Mouse (Mus musculus) liver, embryonic 14.5 days (tissue): ENCODE measurements around the gene Gm572. TPM values are rescaled to one million over a fixed set of nuclear protein-coding genes. Genes with fewer than 3 reads are reported as not detected.

ENCODE experiments used
- ATAC-seq: fragments of 200-750 bp; cut with Nextera tagmentation; 2 replicates; pipeline ENCODE4 v1.8.0; 2017; ENCODE audit warnings: moderate number of reproducible peaks, mild to moderate bottlenecking, moderate library complexity; ENCODE audit not compliant: insufficient read depth
- DNase-seq, 3 experiments: peaks; one replicate each; pipeline ENCODE4 v3.0.0-alpha.2; 2012 to 2013; ENCODE audit warnings: low read depth in 3 of 3, low spot score in 3 of 3
- H3K27ac ChIP-seq: fragments of 300-500 bp; sonication (generic); 2 replicates; pipeline ENCODE4 v1.5.1; 2014; ENCODE audit warnings: moderate library complexity, mild to moderate bottlenecking, control low read depth, inconsistent platforms
- H3K27me3 ChIP-seq: fragments of 300-500 bp; sonication (generic); 2 replicates; pipeline ENCODE4 v1.6.1; 2014; ENCODE audit warnings: mild to moderate bottlenecking, low read length, moderate library complexity; ENCODE audit not compliant: control insufficient read depth, insufficient read depth
- H3K36me3 ChIP-seq: fragments of 300-500 bp; sonication (generic); replicated peaks from 2 replicates; pipeline ENCODE4 v1.6.1; 2014; ENCODE audit warnings: low read depth; ENCODE audit not compliant: control insufficient read depth, insufficient read depth
- H3K4me1 ChIP-seq, 2 experiments: fragments of 200-500 bp in 1 of 2; fragments of 300-500 bp in 1 of 2; sonication (generic) in 1 of 2; replicated peaks; 2 replicates each; pipeline ENCODE4 v1.6.1; 2012 to 2014; ENCODE audit warnings: antibody characterized with exemption in 1 of 2, inconsistent platforms in 1 of 2, low read length in 1 of 2; ENCODE audit not compliant: control insufficient read depth in 2 of 2, insufficient read depth in 2 of 2
- H3K4me2 ChIP-seq: fragments of 300-500 bp; sonication (generic); 2 replicates; pipeline ENCODE4 v1.6.1; 2014; ENCODE audit warnings: low read depth, mild to moderate bottlenecking, control low read depth, moderate library complexity
- H3K4me3 ChIP-seq, 2 experiments: fragments of 200-500 bp in 1 of 2; fragments of 300-500 bp in 1 of 2; sonication (generic) in 1 of 2; 2 replicates each; pipeline ENCODE4 v1.5.1; 2012 to 2014; ENCODE audit warnings: low read depth in 2 of 2, low read length in 2 of 2, mild to moderate bottlenecking in 2 of 2, control low read depth in 1 of 2, inconsistent platforms in 1 of 2, moderate library complexity in 1 of 2; ENCODE audit not compliant: insufficient read depth in 1 of 2
- H3K9ac ChIP-seq: fragments of 300-500 bp; sonication (generic); replicated peaks from 2 replicates; pipeline ENCODE4 v1.6.1; 2014; ENCODE audit warnings: mild to moderate bottlenecking, control low read depth, moderate library complexity
- H3K9me3 ChIP-seq: fragments of 300-500 bp; sonication (generic); 2 replicates; pipeline ENCODE4 v1.6.1; 2016; ENCODE audit warnings: low read length, mixed read lengths; ENCODE audit not compliant: control insufficient read depth
- CTCF ChIP-seq: IDR thresholded peaks from 2 replicates; pipeline ENCODE4 v1.5.1; 2016; ENCODE audit warnings: antibody characterized with exemption, low read depth, control low read depth
- EP300 ChIP-seq: IDR thresholded peaks from 2 replicates; pipeline ENCODE4 v1.6.1; 2016; ENCODE audit warnings: antibody characterized with exemption, low read depth
- WGBS: fragments of 180-500 bp; shearing (Covaris S2); extraction: QIAGEN DNeasy Blood & Tissue Kit; methylation state at CpG from one replicate; pipeline ENCODE4 v1.1.7; 2014; ENCODE audit not compliant: insufficient replicate concordance; 5-methylcytosine and 5-hydroxymethylcytosine counted together
- polyA plus RNA-seq, 2 experiments: library from polyadenylated mRNA; depleted of rRNA in 1 of 2; stranded (reverse) in 1 of 2; unstranded in 1 of 2; fragments of >200 nt; fragmentation: Nextera tagmentation in 1 of 2; extraction: Ambion mirVana in 1 of 2; gene quantifications; 2 replicates each; pipeline versions ENCODE4 v1.2.1 to v1.2.3; 2012 to 2014

Gm572 gene
- polyA plus RNA-seq, 2 experiments: not detected

GRCm38 (mm10) chr4:148708836-148709235 is 65.7 kb downstream of the Gm572 start:
- H3K27ac ChIP-seq: no peak overlapping the region
- H3K27me3 ChIP-seq: no peaks in the 10 kb centered on the region
- TF ChIP-seq CTCF (no peak), EP300 (no peak)
- ATAC-seq (no peak), DNase-seq (no peak)
- no peaks in the 10 kb centered on the region for H3K9me3 ChIP-seq
- no peak overlapping the region for H3K4me2 ChIP-seq
- no peaks in the 10 kb centered on the region for H3K4me1 ChIP-seq
- no peak overlapping the region for H3K4me3 ChIP-seq
- H3K36me3 ChIP-seq: no peaks in the 10 kb centered on the region
- no peak overlapping the region for H3K9ac ChIP-seq
- WGBS: 57% methylated on average over 11 of the region's 11 CpGs

GRCm38 (mm10) chr4:148710446-148710845 is 67.3 kb downstream of the Gm572 start:
- 43% methylated on average over 2 of the region's 2 CpGs for WGBS
- Histone ChIP-seq H3K4me1 (no peaks in the 10 kb centered on the region), H3K4me2 (no peak overlapping the region), H3K27ac (no peak overlapping the region), H3K36me3 (no peaks in the 10 kb centered on the region), H3K9me3 (no peaks in the 10 kb centered on the region), H3K9ac (no peak overlapping the region), H3K27me3 (no peaks in the 10 kb centered on the region), H3K4me3 (no peak overlapping the region)
- no peak for ATAC-seq
- no peak for TF ChIP-seq CTCF
- TF ChIP-seq EP300: no peak
- no peak for DNase-seq

- no peak overlapping the region for H3K9ac ChIP-seq
- no peak overlapping the region for H3K4me3 ChIP-seq
- no peak overlapping the region for H3K27ac ChIP-seq
- DNase-seq (no peak), ATAC-seq (no peak)
- H3K36me3 ChIP-seq: no peaks in the 10 kb centered on the region
- no peak overlapping the region for H3K4me2 ChIP-seq
- TF ChIP-seq CTCF (no peak), EP300 (no peak)
- no peaks in the 10 kb centered on the region for H3K9me3 ChIP-seq
- no peaks in the 10 kb centered on the region for H3K27me3 ChIP-seq
- 14% methylated on average over 9 of the region's 10 CpGs for WGBS
- H3K4me1 ChIP-seq: no peaks in the 10 kb centered on the region
Measured at GRCm38 (mm10) chr4:148711323-148711722, 68.2 kb downstream of the Gm572 start.

- WGBS: 48% methylated on average over 10 of the region's 10 CpGs
- H3K4me2 ChIP-seq: no peak overlapping the region
- H3K4me3 ChIP-seq: no peak overlapping the region
- H3K27me3 ChIP-seq: no peaks in the 10 kb centered on the region
- no peak overlapping the region for H3K27ac ChIP-seq
- DNase-seq (no peak), ATAC-seq (no peak; the same call in 1 of the 2 replicates)
- no peak for TF ChIP-seq EP300
- TF ChIP-seq CTCF: no peak
- no peaks in the 10 kb centered on the region for H3K36me3 ChIP-seq
- H3K9me3 ChIP-seq: no peaks in the 10 kb centered on the region
- H3K4me1 ChIP-seq: no peaks in the 10 kb centered on the region
- H3K9ac ChIP-seq: no peak overlapping the region
Measured at GRCm38 (mm10) chr4:148712632-148713031, 69.5 kb downstream of the Gm572 start.

GRCm38 (mm10) chr4:148714064-148714463 is 70.9 kb downstream of the Gm572 start:
- no peaks in the 10 kb centered on the region for H3K36me3 ChIP-seq
- no peak for ATAC-seq
- no peaks in the 10 kb centered on the region for H3K4me1 ChIP-seq
- no peak overlapping the region for H3K27ac ChIP-seq
- WGBS: 41% methylated on average over 8 of the region's 8 CpGs
- no peak for DNase-seq
- no peaks in the 10 kb centered on the region for H3K27me3 ChIP-seq
- no peak overlapping the region for H3K9ac ChIP-seq
- no peak for TF ChIP-seq EP300
- no peak overlapping the region for H3K4me2 ChIP-seq
- H3K9me3 ChIP-seq: no peaks in the 10 kb centered on the region
- no peak overlapping the region for H3K4me3 ChIP-seq
